Mouse (Mus musculus): ENCODE data around the gene Nhp2.

GRCm38 (mm10) chr11:51627425-51627824 lies 7.9 kb downstream of the Nhp2 start:
- TF ChIP-seq CTCF (IDR thresholded peaks at IDR 0.05; ENCODE audit: extremely low read depth, insufficient read depth, insufficient read length, insufficient replicate concordance) = no peak
- TF ChIP-seq POLR2A (IDR thresholded peaks at IDR 0.05; ENCODE audit: low read depth, low read length) = no peak

Data from spleen, adult 2 months (tissue).